Mouse (Mus musculus) bone marrow, adult 2 months (tissue): ENCODE measurements around the gene Trappc12.

ENCODE experiments used
- CTCF ChIP-seq: fragments of 200-500 bp; IDR thresholded peaks from 2 replicates; pipeline ENCODE4 v1.5.1; 2011; ENCODE audit warnings: low read length, control low read depth; ENCODE audit not compliant: control insufficient read depth, insufficient read depth
- POLR2A ChIP-seq: fragments of 200-500 bp; IDR thresholded peaks from 2 replicates; pipeline ENCODE4 v1.6.1; 2011; ENCODE audit warnings: low read depth, mild to moderate bottlenecking, control low read depth, low read length, borderline replicate concordance; ENCODE audit not compliant: control insufficient read depth

DNA sequence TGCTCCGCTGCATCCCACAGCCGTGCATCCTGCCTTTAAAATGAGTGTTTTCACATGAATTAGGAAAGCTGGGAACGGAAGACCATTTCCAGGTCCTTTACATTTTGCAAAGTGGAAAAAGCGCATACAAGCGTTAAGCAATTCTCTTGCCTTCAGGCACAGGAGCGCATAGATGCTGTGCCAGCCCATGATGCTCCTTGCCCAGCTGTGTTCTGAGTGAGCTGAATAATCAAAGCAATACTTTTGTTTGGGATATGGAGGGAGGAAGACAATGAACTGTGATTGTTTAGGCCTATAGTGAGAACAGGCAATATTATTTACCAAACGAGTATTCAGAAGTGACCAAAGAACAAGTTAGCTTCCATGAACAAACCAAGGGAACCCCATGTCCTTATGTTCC is 59.5 kb downstream of the Trappc12 start:
- no peak for TF ChIP-seq CTCF
- TF ChIP-seq POLR2A = no peak
